Mouse (Mus musculus): ENCODE measurements at regions not wholly inside any gene's neighbourhood (a gene's known extent, or its start where the extent isn't known, plus 50 kb on each side); places are given as distances from the start of the nearest gene placed in this dataset.
A peak's percentile ranks its signal among the peaks of the same experiment; 100 is the strongest.

DNA sequence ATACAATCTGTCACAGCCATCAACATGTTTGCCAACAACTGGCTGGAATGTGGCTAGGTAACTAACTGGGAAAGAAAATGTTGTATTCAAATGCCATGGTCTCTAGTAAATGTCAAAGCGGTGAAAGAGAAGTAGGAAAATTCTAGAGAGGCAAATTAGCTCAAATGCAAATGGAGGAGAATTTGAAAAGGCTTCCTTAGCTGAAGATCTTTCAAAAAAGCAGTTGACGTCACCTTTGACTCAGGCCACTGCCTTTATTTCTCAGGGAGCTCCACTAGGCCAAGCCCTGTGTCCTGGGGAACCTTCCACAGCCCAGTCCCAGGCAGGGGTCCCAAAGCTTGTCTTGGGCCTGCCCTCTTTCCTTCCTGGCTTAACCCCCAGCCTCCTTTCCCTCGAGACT, 136.6 kb downstream of the Tmem38b start:
- Histone ChIP-seq H3K9ac (ENCODE audit: low read length) (no peak overlapping the region), H3K9me3 (ENCODE audit: control insufficient read depth, low read length) (no peaks in the 10 kb centered on the region), H3K4me1 (replicated peaks; ENCODE audit: control insufficient read depth, insufficient read depth) (no peaks in the 10 kb centered on the region), H3K27me3 (ENCODE audit: control insufficient read depth, insufficient read depth, low read length) (no peaks in the 10 kb centered on the region), H3K36me3 (ENCODE audit: control insufficient read depth, insufficient read depth, low read length) (no peaks in the 10 kb centered on the region), H3K4me2 (replicated peaks; ENCODE audit: low read depth) (no peak overlapping the region), H3K4me3 (ENCODE audit: low read depth, low read length) (no peak overlapping the region), H3K27ac (replicated peaks) (no peak overlapping the region)
- 80% methylated on average over 3 of the region's 3 CpGs for WGBS
- no peak for DNase-seq (ENCODE audit: low spot score)
- no peak for ATAC-seq (ENCODE audit: low FRiP score, low TSS enrichment)
- no peak for TF ChIP-seq CTCF (IDR thresholded peaks at IDR 0.05; ENCODE audit: low read depth)
- no peak for TF ChIP-seq EP300 (optimal IDR thresholded peaks at IDR 0.05)

GRCm38 (mm10) chr4:53970461-53970860, 144.6 kb downstream of the Tmem38b start:
- no peak overlapping the region for H3K27ac ChIP-seq (replicated peaks)
- H3K4me3 ChIP-seq (ENCODE audit: low read depth, low read length): no peak overlapping the region
- H3K36me3 ChIP-seq (ENCODE audit: control insufficient read depth, insufficient read depth, low read length): no peaks in the 10 kb centered on the region
- DNase-seq (ENCODE audit: low spot score) (no peak), ATAC-seq (ENCODE audit: low FRiP score, low TSS enrichment) (no peak)
- no peak overlapping the region for H3K4me2 ChIP-seq (replicated peaks; ENCODE audit: low read depth)
- no peaks in the 10 kb centered on the region for H3K4me1 ChIP-seq (replicated peaks; ENCODE audit: control insufficient read depth, insufficient read depth)
- TF ChIP-seq EP300 (optimal IDR thresholded peaks at IDR 0.05): no peak
- no peak for TF ChIP-seq CTCF (IDR thresholded peaks at IDR 0.05; ENCODE audit: low read depth)
- no peak overlapping the region for H3K9ac ChIP-seq (ENCODE audit: low read length)
- no peaks in the 10 kb centered on the region for H3K9me3 ChIP-seq (ENCODE audit: control insufficient read depth, low read length)
- H3K27me3 ChIP-seq (ENCODE audit: control insufficient read depth, insufficient read depth, low read length): no peaks in the 10 kb centered on the region

- 90% methylated on average over 2 of the region's 2 CpGs for WGBS
- peak; percentile 33 for TF ChIP-seq CTCF (IDR thresholded peaks at IDR 0.05; ENCODE audit: low read depth)
- TF ChIP-seq EP300 (optimal IDR thresholded peaks at IDR 0.05): no peak
- Histone ChIP-seq H3K27ac (replicated peaks) (no peak overlapping the region), H3K9ac (ENCODE audit: low read length) (no peak overlapping the region), H3K36me3 (ENCODE audit: control insufficient read depth, insufficient read depth, low read length) (no peaks in the 10 kb centered on the region), H3K9me3 (ENCODE audit: control insufficient read depth, low read length) (no peaks in the 10 kb centered on the region), H3K4me2 (replicated peaks; ENCODE audit: low read depth) (no peak overlapping the region), H3K27me3 (ENCODE audit: control insufficient read depth, insufficient read depth, low read length) (no peaks in the 10 kb centered on the region), H3K4me3 (ENCODE audit: low read depth, low read length) (no peak overlapping the region), H3K4me1 (replicated peaks; ENCODE audit: control insufficient read depth, insufficient read depth) (no peaks in the 10 kb centered on the region)
- DNase-seq (ENCODE audit: low spot score): no peak
- ATAC-seq (ENCODE audit: low FRiP score, low TSS enrichment): no peak
Observed at GRCm38 (mm10) chr4:53970960-53971359, 145.1 kb downstream of the Tmem38b start.

DNA sequence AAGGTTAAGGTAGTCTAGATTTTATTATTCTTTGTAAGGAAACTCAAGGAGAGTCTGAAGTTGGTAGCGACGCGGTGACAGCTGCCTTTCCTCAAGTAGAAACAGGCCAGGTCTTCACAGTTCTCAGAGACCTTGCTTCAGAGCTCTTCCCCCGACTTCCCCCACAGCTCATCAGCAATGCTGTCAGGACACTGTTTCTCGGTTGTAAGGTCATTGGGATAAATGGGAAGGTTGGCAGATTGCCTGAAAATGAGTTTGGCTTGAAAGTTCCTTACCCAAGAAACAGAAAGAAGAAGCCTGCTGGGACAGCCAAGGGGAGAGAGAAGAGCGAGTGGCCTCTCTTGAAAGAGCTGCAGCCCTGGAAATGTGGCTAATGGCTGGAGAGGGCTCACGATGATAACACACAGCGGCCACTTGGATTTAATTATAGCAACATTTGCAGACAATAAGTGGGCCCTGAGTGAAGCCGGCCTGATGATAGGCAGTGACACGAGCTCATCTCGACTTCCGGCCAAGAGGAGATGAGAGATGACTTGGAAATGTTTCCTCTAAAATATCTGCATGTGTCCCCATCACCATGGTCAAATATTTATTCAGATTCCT, 150.3 kb downstream of the Tmem38b start:
- ATAC-seq (ENCODE audit: low FRiP score, low TSS enrichment): no peak
- no peak for DNase-seq (ENCODE audit: low spot score)
- Histone ChIP-seq H3K36me3 (ENCODE audit: control insufficient read depth, insufficient read depth, low read length) (no peaks in the 10 kb centered on the region), H3K27ac (replicated peaks) (peak overlapping the region; percentile 49; the same call in 1 of the 2 replicates), H3K9me3 (ENCODE audit: control insufficient read depth, low read length) (no peaks in the 10 kb centered on the region), H3K27me3 (ENCODE audit: control insufficient read depth, insufficient read depth, low read length) (no peaks in the 10 kb centered on the region), H3K4me2 (replicated peaks; ENCODE audit: low read depth) (peak overlapping the region; percentile 23), H3K9ac (ENCODE audit: low read length) (no peak overlapping the region), H3K4me1 (replicated peaks; ENCODE audit: control insufficient read depth, insufficient read depth) (no peaks in the 10 kb centered on the region), H3K4me3 (ENCODE audit: low read depth, low read length) (no peak overlapping the region)
- 44% methylated on average over 12 of the region's 12 CpGs for WGBS
- TF ChIP-seq EP300 (optimal IDR thresholded peaks at IDR 0.05) (no peak), CTCF (IDR thresholded peaks at IDR 0.05; ENCODE audit: low read depth) (no peak)

GRCm38 (mm10) chr4:53986519-53987301, 160.9 kb downstream of the Tmem38b start:
- DNase-seq (ENCODE audit: low spot score) (no peak), ATAC-seq (ENCODE audit: low FRiP score, low TSS enrichment) (no peak)
- no peaks in the 10 kb centered on the region for H3K27me3 ChIP-seq (ENCODE audit: control insufficient read depth, insufficient read depth, low read length)
- H3K9me3 ChIP-seq (ENCODE audit: control insufficient read depth, low read length): no peaks in the 10 kb centered on the region
- TF ChIP-seq CTCF (IDR thresholded peaks at IDR 0.05; ENCODE audit: low read depth): no peak
- no peak for TF ChIP-seq EP300 (optimal IDR thresholded peaks at IDR 0.05)
- H3K36me3 ChIP-seq (ENCODE audit: control insufficient read depth, insufficient read depth, low read length): no peaks in the 10 kb centered on the region
- no peak overlapping the region for H3K27ac ChIP-seq (replicated peaks)
- H3K4me3 ChIP-seq (ENCODE audit: low read depth, low read length): no peak overlapping the region
- H3K9ac ChIP-seq (ENCODE audit: low read length): no peak overlapping the region
- H3K4me1 ChIP-seq (replicated peaks; ENCODE audit: control insufficient read depth, insufficient read depth): no peaks in the 10 kb centered on the region
- no peak overlapping the region for H3K4me2 ChIP-seq (replicated peaks; ENCODE audit: low read depth)
- WGBS: 71% methylated on average over 8 of the region's 8 CpGs

GRCm38 (mm10) chr4:53987536-53987935, 161.7 kb downstream of the Tmem38b start:
- DNase-seq (ENCODE audit: low spot score) (no peak), ATAC-seq (ENCODE audit: low FRiP score, low TSS enrichment) (no peak)
- no peak for TF ChIP-seq EP300 (optimal IDR thresholded peaks at IDR 0.05)
- H3K4me1 ChIP-seq (replicated peaks; ENCODE audit: control insufficient read depth, insufficient read depth): no peaks in the 10 kb centered on the region
- H3K9ac ChIP-seq (ENCODE audit: low read length): no peak overlapping the region
- WGBS: 72% methylated on average over 11 of the region's 11 CpGs
- H3K27ac ChIP-seq (replicated peaks): no peak overlapping the region
- H3K27me3 ChIP-seq (ENCODE audit: control insufficient read depth, insufficient read depth, low read length): no peaks in the 10 kb centered on the region
- H3K4me2 ChIP-seq (replicated peaks; ENCODE audit: low read depth): no peak overlapping the region
- no peaks in the 10 kb centered on the region for H3K9me3 ChIP-seq (ENCODE audit: control insufficient read depth, low read length)
- no peak overlapping the region for H3K4me3 ChIP-seq (ENCODE audit: low read depth, low read length)
- no peaks in the 10 kb centered on the region for H3K36me3 ChIP-seq (ENCODE audit: control insufficient read depth, insufficient read depth, low read length)

Measured in stomach, postnatal 0 days (tissue).